In genomic region chr6:116412546-116413325, GRCm38 (mm10) we compare ENCODE assay signal across 22 mouse cellular contexts. TPM values are rescaled to one million over a fixed set of nuclear protein-coding genes. Genes with fewer than 3 reads are reported as not detected.
DNase-seq lines count a peak whose midpoint lies in the region; ATAC-seq and TF ChIP-seq lines count a peak whose summit lies in the region.
"Had no signal": no experiment of that assay in that cellular context is flagged by ENCODE, and none has a peak within 500 bp of the region (broad histone marks: within the 10 kb centered on the region; RNA-seq: fewer than 3 reads in every experiment).

No protein-coding gene starts in this region.

- TF ChIP-seq CTCF in midbrain, postnatal 0 days (IDR thresholded peaks at IDR 0.05): no peak
- no peak for TF ChIP-seq CTCF in stomach, postnatal 0 days (IDR thresholded peaks at IDR 0.05; ENCODE audit: low read depth)

- H3K4me1 ChIP-seq in heart, embryonic 10.5 days: peaks cover 25% of the 10 kb centered on the region
- peaks cover 3% of the 10 kb centered on the region; the same call in 1 of the 2 replicates for H3K4me1 ChIP-seq in liver, embryonic 11.5 days (replicated peaks; ENCODE audit: control insufficient read depth, insufficient read depth, low read length)
- no peaks in the 10 kb centered on the region for H3K4me1 ChIP-seq in midbrain, postnatal 0 days (ENCODE audit: insufficient read depth, low read length)
- H3K4me1 ChIP-seq in midbrain, embryonic 15.5 days: no peaks in the 10 kb centered on the region
- H3K4me1 ChIP-seq in stomach, postnatal 0 days (replicated peaks; ENCODE audit: control insufficient read depth, insufficient read depth): no peaks in the 10 kb centered on the region
- H3K4me1 ChIP-seq: forebrain, embryonic 10.5 days had no signal

- H3K27ac ChIP-seq in heart, embryonic 10.5 days: no peak overlapping the region
- no peak overlapping the region for H3K27ac ChIP-seq in liver, embryonic 11.5 days (ENCODE audit: low read depth, low read length)
- H3K27ac ChIP-seq in midbrain, postnatal 0 days (ENCODE audit: low read depth, low read length): no peak overlapping the region
- H3K27ac ChIP-seq in midbrain, embryonic 15.5 days: no peak overlapping the region
- no peak overlapping the region for H3K27ac ChIP-seq in stomach, postnatal 0 days (replicated peaks)
- H3K27ac ChIP-seq: forebrain, embryonic 10.5 days; gastrocnemius, adult 2 months; heart, embryonic 15.5 days; hindbrain, embryonic 10.5 days had no signal

- no peak for TF ChIP-seq EP300 in stomach, postnatal 0 days (optimal IDR thresholded peaks at IDR 0.05)

- peaks cover 17% of the 10 kb centered on the region; the same call in 1 of the 2 replicates for H3K36me3 ChIP-seq in heart, embryonic 10.5 days
- no peaks in the 10 kb centered on the region for H3K36me3 ChIP-seq in liver, embryonic 11.5 days (ENCODE audit: control insufficient read depth, insufficient read depth, low read length)
- H3K36me3 ChIP-seq in midbrain, postnatal 0 days (ENCODE audit: insufficient read depth, low read length): peaks cover 10% of the 10 kb centered on the region
- H3K36me3 ChIP-seq in midbrain, embryonic 15.5 days (replicated peaks): peaks cover 5% of the 10 kb centered on the region; the same call in 1 of the 2 replicates
- H3K36me3 ChIP-seq in stomach, postnatal 0 days (ENCODE audit: control insufficient read depth, insufficient read depth, low read length): 0 out of 2 replicates have a peak, but pooled peaks cover 3% of the 10 kb centered on the region
- H3K36me3 ChIP-seq: heart, embryonic 15.5 days had no signal

- WGBS in heart, embryonic 10.5 days: 92% methylated on average over 14 of the region's 14 CpGs
- 92% methylated on average over 14 of the region's 14 CpGs for WGBS in liver, embryonic 11.5 days
- WGBS in midbrain, postnatal 0 days: 96% methylated on average over 14 of the region's 14 CpGs
- 94% methylated on average over 14 of the region's 14 CpGs for WGBS in midbrain, embryonic 15.5 days
- WGBS in stomach, postnatal 0 days: 91% methylated on average over 14 of the region's 14 CpGs

- H3K4me2 ChIP-seq in liver, embryonic 11.5 days: no peak overlapping the region
- no peak overlapping the region for H3K4me2 ChIP-seq in midbrain, postnatal 0 days (ENCODE audit: low read depth, low read length, poor library complexity, severe bottlenecking)
- H3K4me2 ChIP-seq in midbrain, embryonic 15.5 days: no peak overlapping the region
- H3K4me2 ChIP-seq in stomach, postnatal 0 days (replicated peaks; ENCODE audit: low read depth): no peak overlapping the region
- H3K4me2 ChIP-seq: heart, embryonic 11.5 days; heart, embryonic 15.5 days had no signal

- no peaks in the 10 kb centered on the region for H3K9me3 ChIP-seq in heart, embryonic 10.5 days
- H3K9me3 ChIP-seq in liver, embryonic 11.5 days (ENCODE audit: control insufficient read depth, low read length): no peaks in the 10 kb centered on the region
- H3K9me3 ChIP-seq in midbrain, postnatal 0 days (ENCODE audit: low read length): no peaks in the 10 kb centered on the region
- no peaks in the 10 kb centered on the region for H3K9me3 ChIP-seq in midbrain, embryonic 15.5 days
- no peaks in the 10 kb centered on the region for H3K9me3 ChIP-seq in stomach, postnatal 0 days (ENCODE audit: control insufficient read depth, low read length)
- H3K9me3 ChIP-seq: forebrain, embryonic 10.5 days; heart, embryonic 15.5 days; hindbrain, embryonic 10.5 days had no signal

- H3K27me3 ChIP-seq in heart, embryonic 10.5 days (ENCODE audit: insufficient read depth, poor library complexity, severe bottlenecking): 0 out of 2 replicates have a peak, but pooled peaks cover 11% of the 10 kb centered on the region
- H3K27me3 ChIP-seq in liver, embryonic 11.5 days (replicated peaks; ENCODE audit: control insufficient read depth, insufficient read depth, low read length): no peaks in the 10 kb centered on the region
- no peaks in the 10 kb centered on the region for H3K27me3 ChIP-seq in midbrain, postnatal 0 days (ENCODE audit: insufficient read depth, low read length)
- no peaks in the 10 kb centered on the region for H3K27me3 ChIP-seq in midbrain, embryonic 15.5 days (replicated peaks)
- no peaks in the 10 kb centered on the region for H3K27me3 ChIP-seq in stomach, postnatal 0 days (ENCODE audit: control insufficient read depth, insufficient read depth, low read length)
- H3K27me3 ChIP-seq: CH12.LX; heart, embryonic 15.5 days; Patski had no signal

- no peak overlapping the region for H3K4me3 ChIP-seq in heart, embryonic 10.5 days
- H3K4me3 ChIP-seq in liver, embryonic 11.5 days (ENCODE audit: low read depth, low read length): no peak overlapping the region
- no peak overlapping the region for H3K4me3 ChIP-seq in midbrain, postnatal 0 days (ENCODE audit: low read depth, low read length)
- H3K4me3 ChIP-seq in midbrain, embryonic 15.5 days: no peak overlapping the region
- H3K4me3 ChIP-seq in stomach, postnatal 0 days (ENCODE audit: low read depth, low read length): no peak overlapping the region
- H3K4me3 ChIP-seq: forebrain, embryonic 10.5 days; gastrocnemius, adult 2 months; heart, embryonic 15.5 days; hindbrain, embryonic 10.5 days had no signal

- no peak overlapping the region for H3K9ac ChIP-seq in liver, embryonic 11.5 days (ENCODE audit: low read depth, low read length)
- H3K9ac ChIP-seq in midbrain, postnatal 0 days (replicated peaks; ENCODE audit: low read length, poor library complexity, severe bottlenecking): no peak overlapping the region
- H3K9ac ChIP-seq in midbrain, embryonic 15.5 days: no peak overlapping the region
- H3K9ac ChIP-seq in stomach, postnatal 0 days (ENCODE audit: low read length): no peak overlapping the region
- H3K9ac ChIP-seq: heart, embryonic 15.5 days had no signal

- 0 out of 2 replicates have a peak, but pooled peaks have one; percentile 9 for ATAC-seq in liver, embryonic 11.5 days (replicated peaks; ENCODE audit: low FRiP score)
- peak; percentile 47; the same call in 1 of the 2 replicates for ATAC-seq in midbrain, postnatal 0 days (ENCODE audit: low FRiP score)
- no peak for ATAC-seq in midbrain, embryonic 15.5 days (replicated peaks)
- peak; percentile 30; the same call in 1 of the 2 replicates for ATAC-seq in stomach, postnatal 0 days (ENCODE audit: low FRiP score, low TSS enrichment)
- ATAC-seq: activated CD4-positive, CD25-positive, alpha-beta regulatory T cell, adult 4 months; forebrain, embryonic 14.5 days; inflammation-experienced regulatory T-cells, adult 6 months; Patski had no signal

- peak; percentile 66 for DNase-seq in heart, embryonic 10.5 days (ENCODE audit: low spot score)
- no peak for DNase-seq in heart, adult 8-10 months (ENCODE audit: low spot score)
- no peak for DNase-seq in liver, embryonic 11.5 days (ENCODE audit: low spot score)
- DNase-seq in liver: no peak
- DNase-seq in midbrain, postnatal 0 days (ENCODE audit: low spot score): no peak
- DNase-seq in stomach, postnatal 0 days (ENCODE audit: low spot score): no peak
- DNase-seq: adrenal gland, postnatal 14 days; cerebellum, adult 11-12 months; cerebellum, adult 9-10 months; cerebellum, postnatal 25 days; gastrocnemius, adult 2 months; gastrocnemius, postnatal 25 days had no signal

RNA-seq across cellular contexts. Expression of gene Alox5, which starts 48.2 kb away (rescaled TPM):
- polyA plus RNA-seq in heart, embryonic 10.5 days (2016; fragmentation: Nextera tagmentation; extraction: Ambion mirVana): 5.5 and 7.1 TPM in 2 replicates
- 10 to 100 TPM; 10.2 to 18.7 (median 14.2) TPM for total RNA-seq in heart, adult 8-10 months (2022)
- polyA plus RNA-seq in liver, embryonic 11.5 days (2014; fragmentation: Nextera tagmentation; extraction: Ambion mirVana): 9.0 and 10.4 TPM in 2 replicates
- 0.57 and 1.6 TPM in 2 replicates for total RNA-seq in midbrain, postnatal 0 days (2014; rRNA removed)
- 0.48 and 0.74 TPM in 2 replicates for polyA plus RNA-seq in midbrain, postnatal 0 days (2015; fragmentation: Nextera tagmentation; extraction: Ambion mirVana)
- 0.30 and 0.79 TPM in 2 replicates for polyA plus RNA-seq in midbrain, embryonic 15.5 days (2015; fragmentation: Nextera tagmentation; extraction: Ambion mirVana)
- polyA plus RNA-seq in stomach, postnatal 0 days (2015; fragmentation: Nextera tagmentation; extraction: Ambion mirVana): 0.45 and 1.3 TPM in 2 replicates
- total RNA-seq: CH12.LX had no signal
- polyA plus RNA-seq: activated CD4-positive, CD25-positive, alpha-beta regulatory T cell, adult 4 months; inflammation-experienced regulatory T-cells, adult 6 months; Patski had no signal
